Mouse (Mus musculus): ENCODE results near the gene Zfpl1. TPM values are rescaled to one million over a fixed set of nuclear protein-coding genes. Genes with fewer than 3 reads are reported as not detected.

The Zfpl1 gene
- polyA plus RNA-seq (2014; fragmentation: Illumina TruSeq; extraction: RNeasy Lipid Tissue Mini Kit (QIAGEN cat#74804); ENCODE audit: low read depth, low replicate concordance): 51.5 TPM

GRCm38 (mm10) chr19:6084478-6085248 is at the start of gene Zfpl1, which contains the start of gene Cdca5:
Zfpl1 (minus strand) TSS chr19:6084956.
Cdca5 (plus strand) TSS chr19:6084983.

GRCm38 (mm10) chr19:6127760-6128341 is 43.1 kb upstream of the Zfpl1 start, which contains the start of gene Snx15:
Snx15 (minus strand) TSS chr19:6128304.

GRCm38 (mm10) chr19:6117986-6118676 is 33.4 kb upstream of the Zfpl1 start, which contains the start of gene Sac3d1:
Sac3d1 (minus strand) TSS chr19:6118650.

GRCm38 (mm10) chr19:6105586-6105985 is 20.8 kb upstream of the Zfpl1 start, which contains the start of gene Naaladl1:
Naaladl1 (plus strand) TSS chr19:6105782.

GRCm38 (mm10) chr19:6094119-6094518 is 9.4 kb upstream of the Zfpl1 start, which contains the start of gene AC131692.1:
AC131692.1 (plus strand) TSS chr19:6094419.

GRCm38 (mm10) chr19:6082156-6082555 is 2.6 kb downstream of the Zfpl1 start, which contains the start of gene Gm28374:
Gm28374 (minus strand) TSS chr19:6082256.

GRCm38 (mm10) chr19:6079983-6080480 is 4.7 kb downstream of the Zfpl1 start, which contains the start of gene Tmem262:
Tmem262 (plus strand) TSS chr19:6080033.

GRCm38 (mm10) chr19:6076564-6077393 is 8.0 kb downstream of the Zfpl1 start, which contains the start of gene Vps51:
Vps51 (minus strand) TSS chr19:6077231.

GRCm38 (mm10) chr19:6067724-6068415 is 16.9 kb downstream of the Zfpl1 start, which contains the start of gene Tm7sf2:
Tm7sf2 (minus strand) TSS chr19:6068373.

GRCm38 (mm10) chr19:6061021-6061533 is 23.7 kb downstream of the Zfpl1 start, which contains the start of gene Znhit2:
Znhit2 (plus strand) TSS chr19:6061192.

GRCm38 (mm10) chr19:6057313-6058096 is 27.3 kb downstream of the Zfpl1 start, which contains the start of the genes Mrpl49 and Fau:
Mrpl49 (minus strand) TSS chr19:6057785.
Fau (plus strand) TSS chr19:6057844.

GRCm38 (mm10) chr19:6046294-6047153 is 38.2 kb downstream of the Zfpl1 start, which contains the start of gene Syvn1:
Syvn1 (plus strand) TSS chr19:6046576.

Other genes starting within 250 kb of the Zfpl1 start
- gene Frmd8, start 209.7 kb downstream of the Zfpl1 start, polyA plus RNA-seq (2014; fragmentation: Illumina TruSeq; extraction: RNeasy Lipid Tissue Mini Kit (QIAGEN cat#74804); ENCODE audit: low read depth, low replicate concordance): 8.9 TPM
- gene Slc25a45, start 207.1 kb downstream of the Zfpl1 start, polyA plus RNA-seq (2014; fragmentation: Illumina TruSeq; extraction: RNeasy Lipid Tissue Mini Kit (QIAGEN cat#74804); ENCODE audit: low read depth, low replicate concordance): 18.2 TPM
- 0.92 TPM for gene Tigd3, start 190.8 kb downstream of the Zfpl1 start, polyA plus RNA-seq (2014; fragmentation: Illumina TruSeq; extraction: RNeasy Lipid Tissue Mini Kit (QIAGEN cat#74804); ENCODE audit: low read depth, low replicate concordance)
- 49.7 TPM for gene Dpf2, start 171.9 kb downstream of the Zfpl1 start, polyA plus RNA-seq (2014; fragmentation: Illumina TruSeq; extraction: RNeasy Lipid Tissue Mini Kit (QIAGEN cat#74804); ENCODE audit: low read depth, low replicate concordance)
- gene Cdc42ep2, start 160.1 kb downstream of the Zfpl1 start, polyA plus RNA-seq (2014; fragmentation: Illumina TruSeq; extraction: RNeasy Lipid Tissue Mini Kit (QIAGEN cat#74804); ENCODE audit: low read depth, low replicate concordance): 6.9 TPM
- 16.5 TPM for gene Pola2, start 120.8 kb downstream of the Zfpl1 start, polyA plus RNA-seq (2014; fragmentation: Illumina TruSeq; extraction: RNeasy Lipid Tissue Mini Kit (QIAGEN cat#74804); ENCODE audit: low read depth, low replicate concordance)
- gene Slc22a20, start 98.8 kb downstream of the Zfpl1 start, polyA plus RNA-seq (2014; fragmentation: Illumina TruSeq; extraction: RNeasy Lipid Tissue Mini Kit (QIAGEN cat#74804); ENCODE audit: low read depth, low replicate concordance): not detected
- 67.4 TPM for gene Capn1, start 69.1 kb downstream of the Zfpl1 start, polyA plus RNA-seq (2014; fragmentation: Illumina TruSeq; extraction: RNeasy Lipid Tissue Mini Kit (QIAGEN cat#74804); ENCODE audit: low read depth, low replicate concordance)
- 75.1 TPM for gene Syvn1, start 38.4 kb downstream of the Zfpl1 start, polyA plus RNA-seq (2014; fragmentation: Illumina TruSeq; extraction: RNeasy Lipid Tissue Mini Kit (QIAGEN cat#74804); ENCODE audit: low read depth, low replicate concordance)
- gene Mrpl49, start 27.2 kb downstream of the Zfpl1 start, polyA plus RNA-seq (2014; fragmentation: Illumina TruSeq; extraction: RNeasy Lipid Tissue Mini Kit (QIAGEN cat#74804); ENCODE audit: low read depth, low replicate concordance): 40.4 TPM
- 1,555 TPM for gene Fau, start 27.1 kb downstream of the Zfpl1 start, polyA plus RNA-seq (2014; fragmentation: Illumina TruSeq; extraction: RNeasy Lipid Tissue Mini Kit (QIAGEN cat#74804); ENCODE audit: low read depth, low replicate concordance)
- 32.8 TPM for gene Znhit2, start 23.8 kb downstream of the Zfpl1 start, polyA plus RNA-seq (2014; fragmentation: Illumina TruSeq; extraction: RNeasy Lipid Tissue Mini Kit (QIAGEN cat#74804); ENCODE audit: low read depth, low replicate concordance)
- gene Tm7sf2, start 16.6 kb downstream of the Zfpl1 start, polyA plus RNA-seq (2014; fragmentation: Illumina TruSeq; extraction: RNeasy Lipid Tissue Mini Kit (QIAGEN cat#74804); ENCODE audit: low read depth, low replicate concordance): 73.5 TPM
- gene Vps51, start 7.7 kb downstream of the Zfpl1 start, polyA plus RNA-seq (2014; fragmentation: Illumina TruSeq; extraction: RNeasy Lipid Tissue Mini Kit (QIAGEN cat#74804); ENCODE audit: low read depth, low replicate concordance): 36.4 TPM
- 0.74 TPM for gene Tmem262, start 4.9 kb downstream of the Zfpl1 start, polyA plus RNA-seq (2014; fragmentation: Illumina TruSeq; extraction: RNeasy Lipid Tissue Mini Kit (QIAGEN cat#74804); ENCODE audit: low read depth, low replicate concordance)
- gene Gm28374, start 2.7 kb downstream of the Zfpl1 start, polyA plus RNA-seq (2014; fragmentation: Illumina TruSeq; extraction: RNeasy Lipid Tissue Mini Kit (QIAGEN cat#74804); ENCODE audit: low read depth, low replicate concordance): not detected
- 0.98 TPM for gene Cdca5, start within 50 bp of the Zfpl1 start, polyA plus RNA-seq (2014; fragmentation: Illumina TruSeq; extraction: RNeasy Lipid Tissue Mini Kit (QIAGEN cat#74804); ENCODE audit: low read depth, low replicate concordance)
- gene AC131692.1, start 9.5 kb upstream of the Zfpl1 start, polyA plus RNA-seq (2014; fragmentation: Illumina TruSeq; extraction: RNeasy Lipid Tissue Mini Kit (QIAGEN cat#74804); ENCODE audit: low read depth, low replicate concordance): 2.4 TPM
- not detected for gene Naaladl1, start 20.8 kb upstream of the Zfpl1 start, polyA plus RNA-seq (2014; fragmentation: Illumina TruSeq; extraction: RNeasy Lipid Tissue Mini Kit (QIAGEN cat#74804); ENCODE audit: low read depth, low replicate concordance)
- gene Sac3d1, start 33.7 kb upstream of the Zfpl1 start, polyA plus RNA-seq (2014; fragmentation: Illumina TruSeq; extraction: RNeasy Lipid Tissue Mini Kit (QIAGEN cat#74804); ENCODE audit: low read depth, low replicate concordance): 10.6 TPM
- gene Snx15, start 43.3 kb upstream of the Zfpl1 start, polyA plus RNA-seq (2014; fragmentation: Illumina TruSeq; extraction: RNeasy Lipid Tissue Mini Kit (QIAGEN cat#74804); ENCODE audit: low read depth, low replicate concordance): 20.6 TPM
- 1.4 TPM for gene Batf2, start 56.0 kb upstream of the Zfpl1 start, polyA plus RNA-seq (2014; fragmentation: Illumina TruSeq; extraction: RNeasy Lipid Tissue Mini Kit (QIAGEN cat#74804); ENCODE audit: low read depth, low replicate concordance)
- gene Arl2, start 56.6 kb upstream of the Zfpl1 start, polyA plus RNA-seq (2014; fragmentation: Illumina TruSeq; extraction: RNeasy Lipid Tissue Mini Kit (QIAGEN cat#74804); ENCODE audit: low read depth, low replicate concordance): 52.1 TPM
- gene Majin, start 99.4 kb upstream of the Zfpl1 start, polyA plus RNA-seq (2014; fragmentation: Illumina TruSeq; extraction: RNeasy Lipid Tissue Mini Kit (QIAGEN cat#74804); ENCODE audit: low read depth, low replicate concordance): 0.65 TPM
- 0.84 TPM for gene Gpha2, start 141.4 kb upstream of the Zfpl1 start, polyA plus RNA-seq (2014; fragmentation: Illumina TruSeq; extraction: RNeasy Lipid Tissue Mini Kit (QIAGEN cat#74804); ENCODE audit: low read depth, low replicate concordance)
- 33.8 TPM for gene Ppp2r5b, start 150.9 kb upstream of the Zfpl1 start, polyA plus RNA-seq (2014; fragmentation: Illumina TruSeq; extraction: RNeasy Lipid Tissue Mini Kit (QIAGEN cat#74804); ENCODE audit: low read depth, low replicate concordance)
- 14.8 TPM for gene Atg2a, start 156.7 kb upstream of the Zfpl1 start, polyA plus RNA-seq (2014; fragmentation: Illumina TruSeq; extraction: RNeasy Lipid Tissue Mini Kit (QIAGEN cat#74804); ENCODE audit: low read depth, low replicate concordance)
- 53.9 TPM for gene Ehd1, start 191.8 kb upstream of the Zfpl1 start, polyA plus RNA-seq (2014; fragmentation: Illumina TruSeq; extraction: RNeasy Lipid Tissue Mini Kit (QIAGEN cat#74804); ENCODE audit: low read depth, low replicate concordance)
- gene Cdc42bpg, start 221.5 kb upstream of the Zfpl1 start, polyA plus RNA-seq (2014; fragmentation: Illumina TruSeq; extraction: RNeasy Lipid Tissue Mini Kit (QIAGEN cat#74804); ENCODE audit: low read depth, low replicate concordance): 15.2 TPM

Measured in adipose tissue, adult 10 weeks (tissue).